Mouse (Mus musculus): Measurements from ENCODE around the gene Lpin2.

The Lpin2 gene

DNA sequence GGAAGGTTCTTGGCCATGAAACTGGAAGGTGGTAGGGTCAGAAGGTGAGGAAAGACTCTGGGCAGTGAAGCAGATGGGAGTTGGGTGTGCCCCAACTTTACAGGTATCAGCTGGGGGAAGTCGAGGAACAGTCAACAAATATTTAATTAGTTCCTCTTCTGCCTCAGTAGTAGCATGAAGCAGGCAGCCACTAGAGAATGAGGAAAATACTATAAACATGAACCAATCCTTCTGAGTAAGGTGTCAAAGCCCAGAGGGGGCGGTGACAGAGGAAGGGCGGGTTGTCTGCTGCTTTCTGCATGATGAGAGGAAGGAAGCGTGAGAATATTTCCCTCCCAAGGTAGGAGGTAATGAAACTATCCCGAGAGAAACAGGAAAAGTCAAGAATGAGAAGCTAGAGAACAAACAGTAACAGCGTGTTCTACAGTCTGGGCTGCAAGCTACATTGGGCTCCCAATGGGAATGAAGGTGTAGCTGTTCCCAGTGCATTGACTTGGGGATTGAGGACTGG lies at the start of gene Lpin2:
TSS of gene Lpin2 (plus strand) at position 350 of the 511 bp plus-strand sequence.
- peak in 1 of 2 experiments; percentile 38 for DNase-seq (ENCODE audit: low spot score in 2 of 2)

DNA sequence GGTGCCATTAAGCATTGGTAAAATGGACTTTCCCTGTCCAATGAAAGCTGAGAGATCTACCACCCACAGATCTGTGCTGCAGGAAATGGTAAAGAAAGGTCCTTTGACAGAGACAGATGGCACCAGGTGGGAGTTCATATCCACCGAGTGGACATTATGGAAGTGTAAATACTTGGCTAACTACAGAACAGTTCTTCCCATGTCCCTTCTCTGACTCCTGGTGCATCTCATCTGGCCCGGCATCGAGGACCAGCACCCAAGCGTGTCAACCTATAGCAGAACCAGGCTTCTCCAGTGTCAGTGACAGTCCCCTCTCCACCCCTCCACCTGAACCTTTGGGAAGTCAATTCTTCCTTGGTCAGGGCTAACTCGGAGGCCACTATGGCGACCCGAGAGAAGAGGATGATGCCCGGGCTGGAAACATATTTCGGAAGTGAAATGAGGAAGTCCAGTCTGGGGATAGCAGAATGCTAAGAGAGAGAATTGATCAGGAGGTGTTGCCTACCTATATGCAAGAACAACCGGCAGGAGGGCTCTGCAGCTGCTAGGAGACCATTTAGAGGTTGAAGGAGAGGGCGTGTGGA lies 49.4 kb upstream of the Lpin2 start:
- no peak for DNase-seq (ENCODE audit: low spot score in 2 of 2)

DNA sequence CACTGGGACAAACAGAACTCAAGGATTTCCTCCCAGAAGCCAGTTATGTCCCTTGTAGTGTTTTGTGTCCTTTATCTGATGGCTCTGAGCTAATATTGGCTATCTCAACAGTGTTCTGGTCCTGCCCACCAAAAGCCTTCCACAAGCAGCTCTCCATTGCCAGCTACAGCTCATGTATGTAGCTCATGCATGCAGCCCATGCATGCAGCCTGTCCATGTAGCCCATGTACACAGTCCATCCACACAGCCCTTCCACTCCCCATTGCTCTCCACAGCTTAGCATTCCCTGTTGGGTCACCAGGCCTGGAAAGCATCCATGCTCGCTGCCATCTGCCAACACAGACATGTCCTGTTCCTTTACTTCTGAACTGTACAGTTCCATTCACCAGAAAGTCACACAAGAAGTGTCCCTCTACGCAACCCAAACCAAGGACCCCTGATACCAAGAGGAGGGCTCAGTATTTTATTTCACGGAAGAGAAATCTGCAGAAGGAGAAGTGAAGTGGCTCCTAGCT lies 47.9 kb upstream of the Lpin2 start:
- DNase-seq (ENCODE audit: low spot score in 2 of 2) = no peak

DNA sequence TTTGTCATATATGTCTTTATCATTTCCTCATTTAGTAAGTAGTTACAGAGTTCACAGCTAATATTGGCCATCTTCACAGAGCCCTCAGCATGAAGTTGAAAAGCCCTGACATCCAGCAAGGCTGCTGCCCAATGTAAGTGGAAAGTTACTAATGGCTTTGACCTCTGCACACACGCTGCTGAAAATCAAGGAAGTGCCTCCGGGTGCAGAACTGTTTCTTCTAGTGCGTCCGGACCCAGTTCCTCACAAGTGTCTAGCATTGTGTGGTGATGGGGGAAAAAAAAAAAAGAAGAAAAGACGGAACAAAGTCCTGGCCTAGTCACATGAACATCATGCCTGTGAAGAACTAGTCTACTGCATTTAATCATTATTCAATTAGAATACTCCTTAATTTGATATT lies 47.3 kb upstream of the Lpin2 start:
- no peak for DNase-seq (ENCODE audit: low spot score in 2 of 2)

DNA sequence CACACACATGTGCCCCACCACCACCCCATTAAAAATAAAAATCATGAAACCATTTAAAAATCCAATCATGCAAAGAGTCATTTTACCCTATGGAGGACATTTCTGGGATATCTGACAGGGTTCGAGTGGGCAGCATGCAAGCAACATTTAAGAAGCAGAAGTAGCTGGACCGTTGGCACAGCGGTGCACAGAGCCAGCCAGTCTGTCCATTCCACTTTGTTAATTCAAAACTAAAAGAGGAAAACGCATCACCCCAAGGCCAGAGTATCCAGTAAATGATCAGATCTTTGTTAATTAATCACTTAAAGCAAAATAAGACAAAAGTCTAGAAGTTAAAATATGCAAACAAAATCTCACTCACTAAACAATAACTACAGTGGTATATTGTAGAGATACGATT lies 46.5 kb upstream of the Lpin2 start:
- no peak for DNase-seq (ENCODE audit: low spot score in 2 of 2)

DNA sequence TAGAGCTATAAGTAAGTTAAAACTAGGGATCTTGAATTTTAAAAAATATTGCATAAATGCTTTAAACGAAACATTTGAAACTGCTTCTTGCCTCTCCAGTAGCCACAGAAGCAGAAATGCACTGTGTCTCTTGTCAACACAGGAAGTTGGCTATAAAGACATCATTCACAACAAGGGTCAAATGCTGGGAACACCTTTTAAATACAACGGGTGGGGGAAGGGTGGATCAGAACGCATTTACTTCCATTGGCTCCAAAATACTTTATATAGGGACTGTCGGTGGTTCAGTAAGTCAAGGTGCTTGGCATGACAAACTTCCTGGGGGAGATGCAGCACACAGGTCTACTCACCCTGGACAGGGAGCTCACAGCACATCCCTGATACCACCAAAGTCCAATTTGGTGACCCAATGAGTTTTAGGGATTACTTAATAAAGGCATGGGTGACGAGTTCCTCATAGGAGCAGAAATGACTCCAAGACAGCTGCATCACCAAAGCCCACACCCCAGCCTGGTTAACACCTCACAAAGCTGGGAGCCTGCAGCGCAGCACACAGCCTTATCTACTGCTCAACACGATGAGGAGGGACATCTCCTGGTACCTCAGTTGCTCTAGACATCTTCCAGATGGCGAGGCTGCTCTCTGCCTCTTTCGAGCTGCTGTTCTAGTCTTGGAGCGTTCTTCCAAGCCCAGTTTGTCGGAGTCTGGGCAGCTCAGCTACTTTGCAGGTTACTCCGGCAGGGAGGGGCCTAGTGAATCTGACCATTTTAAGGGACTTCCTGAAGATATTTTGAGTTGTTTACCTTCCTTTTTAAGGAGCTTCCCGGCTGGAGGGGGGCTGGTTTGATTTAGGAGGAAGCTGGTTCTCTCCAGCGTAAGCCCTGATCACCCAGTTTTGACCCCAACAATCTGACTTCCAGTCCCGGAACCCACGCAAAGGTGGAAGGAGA lies 45.7 kb upstream of the Lpin2 start:
- DNase-seq (ENCODE audit: low spot score in 2 of 2) = no peak

DNA sequence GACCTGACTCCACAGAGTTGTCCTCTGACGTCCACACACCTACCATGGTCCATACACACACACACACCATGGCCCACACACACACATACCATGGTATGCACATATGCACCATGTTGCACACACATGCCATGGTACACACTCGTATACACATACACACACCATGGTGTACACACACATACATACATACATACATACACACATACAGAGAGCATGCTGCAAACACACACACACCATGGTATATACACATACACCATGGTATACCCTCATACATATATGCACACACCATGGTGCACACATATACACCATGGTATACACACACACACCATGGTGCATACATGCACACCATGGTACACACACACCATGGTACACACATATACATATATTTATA lies 45.0 kb upstream of the Lpin2 start:
- no peak for DNase-seq (ENCODE audit: low spot score in 2 of 2)

DNA sequence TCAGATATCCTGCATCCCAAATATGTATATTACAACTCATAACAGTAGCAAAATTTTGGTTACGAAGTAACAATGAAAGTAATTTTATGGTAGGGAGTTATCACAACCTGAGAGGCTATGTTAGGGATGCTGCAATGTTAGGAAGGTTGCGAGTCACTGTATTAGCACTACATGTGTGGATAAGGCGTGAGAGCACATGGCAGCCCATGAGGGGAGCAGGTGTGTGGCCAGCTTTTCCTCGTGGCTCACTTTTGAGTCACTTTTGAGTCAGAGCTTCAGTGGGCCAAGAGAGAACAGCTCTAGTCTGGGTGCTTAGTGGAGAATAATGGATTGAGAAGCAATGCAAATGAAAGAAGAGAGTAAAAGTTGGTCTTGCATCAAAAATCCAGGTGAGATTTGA lies 40.3 kb upstream of the Lpin2 start:
- DNase-seq (ENCODE audit: low spot score in 2 of 2) = no peak

DNA sequence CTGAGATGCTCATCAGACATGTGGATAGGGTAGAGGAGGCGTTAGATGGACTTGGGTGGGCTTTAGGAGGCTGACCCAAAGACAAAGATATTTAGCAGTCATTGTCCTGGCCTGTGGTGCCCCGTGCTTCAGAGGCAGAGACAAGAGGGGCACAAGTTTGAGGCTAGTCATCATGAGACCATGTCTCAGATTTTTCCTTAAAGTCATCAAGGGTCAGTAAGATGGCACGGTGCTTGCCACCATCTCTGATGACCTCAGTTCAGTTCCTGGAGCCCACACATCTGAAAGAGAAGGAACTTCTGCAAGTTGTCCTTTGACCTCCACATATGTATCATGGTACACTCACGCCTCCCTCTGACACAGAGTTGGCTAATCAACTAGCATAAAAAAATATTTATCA lies 39.2 kb upstream of the Lpin2 start:
- DNase-seq (ENCODE audit: low spot score in 2 of 2) = no peak

DNA sequence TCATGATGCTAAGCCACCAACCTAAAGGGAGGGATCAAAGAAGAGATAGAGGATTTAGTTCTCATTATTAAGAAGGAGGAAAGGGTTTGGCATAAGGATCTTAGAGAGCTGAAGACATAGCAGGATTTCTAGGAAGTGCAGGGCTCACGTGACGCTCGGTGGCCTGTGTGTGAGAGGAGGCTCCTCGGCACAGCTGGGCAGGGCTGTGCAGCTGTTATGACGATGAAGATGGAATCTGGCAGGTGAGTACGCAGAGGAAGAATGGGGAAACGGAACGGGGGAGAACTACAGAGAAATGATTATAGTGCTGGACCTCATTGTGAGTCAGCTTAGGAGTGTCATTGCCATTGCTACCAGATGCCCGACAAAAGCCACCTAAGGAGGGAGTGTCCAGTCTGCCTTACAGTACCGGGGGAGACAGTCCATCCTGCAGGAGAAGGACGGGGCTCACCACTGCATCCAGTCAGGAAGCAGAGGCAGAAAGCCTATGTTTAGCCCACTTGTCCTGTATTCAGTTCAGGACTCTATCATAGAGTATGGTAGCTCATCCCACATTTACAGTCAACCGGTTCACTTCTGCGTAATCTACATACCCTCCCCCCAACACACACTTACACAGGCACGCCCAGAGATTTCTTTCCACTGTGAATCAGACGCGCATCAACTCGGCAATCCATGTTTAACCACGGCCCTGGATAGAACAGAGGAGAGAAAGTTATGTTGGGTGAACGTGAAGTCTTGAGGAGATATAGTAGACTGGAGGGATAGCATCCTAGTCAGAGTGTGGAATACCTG lies 37.8 kb upstream of the Lpin2 start:
- no peak for DNase-seq (ENCODE audit: low spot score in 2 of 2)

DNA sequence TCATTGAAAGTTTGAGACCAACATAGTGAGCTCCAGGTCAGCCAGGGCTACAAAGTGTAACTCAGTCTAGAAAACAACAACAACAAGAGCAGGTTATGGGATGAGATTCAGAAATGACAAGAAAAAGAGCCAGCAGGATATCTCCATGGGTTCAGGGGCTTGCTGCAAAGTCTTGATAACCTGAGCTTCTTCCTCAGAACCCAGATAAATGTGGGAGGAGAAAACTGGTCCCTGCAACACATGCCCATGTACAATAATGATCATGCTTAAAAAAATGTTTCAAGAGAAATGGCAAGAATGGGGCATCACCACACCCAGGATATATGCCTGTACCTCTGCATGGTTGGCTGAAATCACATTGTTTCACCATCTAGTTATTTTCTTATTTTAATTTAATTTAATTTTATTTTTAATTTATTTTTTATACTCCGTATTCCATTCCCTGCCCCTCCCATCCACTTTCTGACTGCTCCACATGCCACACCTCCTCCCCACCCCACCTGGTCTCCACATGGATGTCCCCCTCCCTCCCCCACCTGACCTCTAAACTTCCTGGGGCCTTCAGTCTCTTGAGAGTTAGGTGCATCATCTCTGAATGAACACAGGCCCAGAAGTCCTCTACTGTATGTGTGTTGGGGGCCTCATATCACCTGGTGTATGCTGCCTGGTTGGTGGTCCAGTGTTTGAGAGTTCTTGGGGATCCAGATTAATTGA lies 37.0 kb upstream of the Lpin2 start:
- no peak for DNase-seq (ENCODE audit: low spot score in 2 of 2)

DNA sequence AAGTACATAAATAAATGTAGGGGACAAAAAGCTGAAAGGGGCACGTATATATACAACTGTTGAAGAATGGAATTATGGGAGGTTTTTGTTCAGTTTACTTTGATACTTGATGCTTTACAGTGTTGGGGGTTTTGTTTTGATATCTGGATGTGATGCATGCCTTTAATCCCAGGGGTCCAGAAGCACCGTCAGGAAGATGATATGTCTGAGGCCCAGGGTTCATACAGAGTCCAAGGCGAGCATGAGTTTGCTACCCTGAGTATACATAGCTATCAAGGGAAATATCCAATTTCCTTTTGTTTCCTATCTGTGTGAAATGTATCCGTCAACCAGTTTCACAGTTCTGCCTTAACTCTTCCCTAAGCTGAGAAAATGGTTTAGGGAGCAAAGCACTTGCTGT lies 29.0 kb upstream of the Lpin2 start:
- no peak for DNase-seq (ENCODE audit: low spot score in 2 of 2)

DNA sequence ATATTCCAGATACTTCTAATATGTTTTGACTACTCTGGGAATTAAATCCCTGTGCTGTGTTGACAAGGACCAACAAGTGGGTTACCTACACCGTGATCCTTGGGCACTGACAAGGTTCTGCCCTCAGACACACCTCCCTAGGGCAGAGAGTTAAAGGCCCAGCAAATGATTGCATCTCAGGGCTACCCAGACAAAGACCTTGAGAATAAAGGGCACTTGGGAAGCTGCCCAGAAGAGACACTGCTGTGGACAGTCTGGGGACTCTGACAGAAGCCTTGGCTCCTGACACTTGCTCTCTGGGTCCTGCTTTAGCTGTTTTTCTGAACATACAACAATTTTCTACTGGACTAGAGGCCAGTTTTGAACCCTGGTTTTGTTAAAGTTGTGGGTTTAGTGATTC lies 27.1 kb upstream of the Lpin2 start:
- no peak for DNase-seq (ENCODE audit: low spot score in 2 of 2)

DNA sequence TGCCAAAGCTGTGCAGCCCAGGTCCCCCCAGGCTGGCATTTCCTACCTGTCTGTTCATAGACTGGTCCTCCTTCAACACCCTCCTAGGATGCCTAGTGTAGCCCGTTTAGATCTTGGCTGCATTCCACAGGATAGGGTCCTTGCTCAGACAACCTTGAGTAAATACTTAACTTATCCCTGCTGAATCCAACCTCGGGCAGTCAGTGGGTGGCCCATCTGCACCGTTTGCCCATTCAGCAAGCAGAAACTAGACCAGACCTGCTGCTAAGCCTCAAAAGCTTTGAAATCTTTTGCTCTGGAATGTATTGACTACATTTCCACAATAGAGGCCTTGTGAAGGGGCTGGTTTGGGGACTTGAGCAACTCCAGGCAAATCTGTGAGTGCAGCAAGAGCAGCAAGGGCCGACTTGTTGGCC lies 23.2 kb upstream of the Lpin2 start:
- no peak for DNase-seq (ENCODE audit: low spot score in 2 of 2)

DNA sequence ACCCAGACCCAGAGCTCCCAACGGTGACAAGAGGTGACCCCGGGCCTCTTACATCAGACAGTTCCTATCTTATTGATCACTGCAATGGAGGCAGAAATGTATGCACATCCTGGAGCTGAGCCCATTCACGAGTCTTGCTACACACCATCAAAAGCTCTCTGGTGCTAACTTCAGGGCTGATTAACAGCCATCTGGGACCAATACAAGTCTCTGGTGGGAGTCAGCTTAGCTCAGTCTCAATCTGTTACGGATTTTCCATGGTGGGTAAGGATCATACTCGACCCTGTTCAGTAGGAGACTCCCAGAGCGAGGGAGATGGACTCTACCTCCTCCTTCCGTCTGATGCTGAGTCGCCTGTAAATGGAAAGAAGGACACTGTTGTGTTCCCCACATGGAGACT lies 22.6 kb upstream of the Lpin2 start:
- DNase-seq (ENCODE audit: low spot score in 2 of 2) = no peak

DNA sequence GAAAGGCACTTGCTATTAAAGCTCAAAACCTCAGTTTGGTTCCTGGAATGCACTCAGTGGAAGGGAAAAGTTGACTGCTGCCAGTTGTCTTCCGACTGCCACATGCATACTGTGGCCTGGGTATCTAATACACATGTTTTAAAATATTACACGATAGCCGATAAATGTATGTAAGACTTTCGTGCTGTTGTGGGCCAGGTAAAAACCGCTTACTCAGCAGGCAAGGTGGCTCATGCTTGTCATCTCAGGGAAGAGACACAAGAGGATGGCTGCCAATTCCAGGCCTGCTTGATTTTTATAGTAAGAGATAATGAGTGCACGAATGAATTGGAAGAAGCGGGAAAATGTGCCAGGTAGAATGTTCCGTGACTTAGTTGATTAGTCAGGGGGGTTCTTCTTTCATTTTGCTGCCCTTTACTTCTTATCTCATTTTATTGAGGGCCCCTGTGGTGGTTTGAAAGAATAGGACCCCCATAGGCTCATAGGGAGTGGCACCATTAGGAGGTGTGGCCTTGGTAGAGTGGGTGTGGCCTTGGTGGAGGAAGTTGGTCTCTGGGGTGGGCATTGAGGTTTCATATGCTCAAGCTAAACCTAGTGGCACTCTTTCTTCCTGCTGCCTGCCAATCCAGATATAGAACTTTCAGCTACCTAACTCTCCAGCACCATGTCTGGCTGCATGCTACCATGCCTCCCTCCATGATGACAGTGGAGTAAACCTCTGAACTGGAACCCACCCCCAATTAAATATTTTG lies 21.9 kb upstream of the Lpin2 start:
- no peak for DNase-seq (ENCODE audit: low spot score in 2 of 2)

DNA sequence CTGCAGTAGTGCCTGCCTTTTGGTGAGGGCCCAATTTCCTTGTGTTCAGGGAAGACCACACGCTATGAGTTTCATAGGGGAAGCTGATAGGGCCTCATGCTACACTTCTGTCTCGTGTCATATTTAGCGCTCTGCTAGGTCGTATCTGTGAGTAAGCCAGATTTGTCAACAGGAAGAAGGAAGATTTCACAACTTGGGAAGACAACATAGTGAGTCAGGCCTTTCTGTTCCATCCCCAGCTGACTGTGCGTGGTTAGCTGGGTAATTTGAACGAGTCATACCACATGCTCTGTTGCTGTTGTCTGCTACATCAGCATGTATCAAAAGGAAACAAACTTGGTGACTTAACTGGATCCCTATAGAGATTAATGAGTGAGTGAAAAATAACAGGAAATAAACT lies 17.4 kb upstream of the Lpin2 start:
- no peak for DNase-seq (ENCODE audit: low spot score in 2 of 2)

DNA sequence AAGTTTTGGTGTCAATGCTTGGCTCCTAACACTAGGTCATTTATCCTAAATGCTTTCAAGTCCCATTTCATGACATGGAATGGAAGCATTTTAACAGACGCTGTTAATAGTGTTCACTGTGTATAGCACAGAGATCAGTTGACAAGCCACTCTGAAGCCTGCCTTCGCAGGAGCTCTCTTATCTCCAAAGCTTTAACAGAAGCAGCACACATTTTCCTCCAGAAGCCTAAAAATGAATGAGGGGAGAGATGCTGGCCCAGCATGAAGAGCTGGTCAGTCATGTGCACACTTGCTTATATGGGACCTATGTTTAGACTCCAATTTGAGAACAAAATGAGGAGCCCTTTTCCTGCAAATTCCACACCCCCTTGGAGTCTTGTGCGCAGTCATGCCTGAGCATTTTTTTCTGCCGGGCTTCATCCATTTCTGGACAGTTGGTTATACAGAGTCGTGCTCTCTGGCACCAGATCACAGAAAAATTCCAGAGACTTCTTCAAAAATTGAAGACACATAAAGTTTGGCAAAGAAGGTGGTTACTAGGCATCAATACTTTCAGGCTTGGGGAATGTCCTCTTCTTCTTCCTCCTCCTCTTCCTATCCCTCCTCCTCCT lies 14.1 kb upstream of the Lpin2 start:
- DNase-seq (ENCODE audit: low spot score in 2 of 2) = no peak

DNA sequence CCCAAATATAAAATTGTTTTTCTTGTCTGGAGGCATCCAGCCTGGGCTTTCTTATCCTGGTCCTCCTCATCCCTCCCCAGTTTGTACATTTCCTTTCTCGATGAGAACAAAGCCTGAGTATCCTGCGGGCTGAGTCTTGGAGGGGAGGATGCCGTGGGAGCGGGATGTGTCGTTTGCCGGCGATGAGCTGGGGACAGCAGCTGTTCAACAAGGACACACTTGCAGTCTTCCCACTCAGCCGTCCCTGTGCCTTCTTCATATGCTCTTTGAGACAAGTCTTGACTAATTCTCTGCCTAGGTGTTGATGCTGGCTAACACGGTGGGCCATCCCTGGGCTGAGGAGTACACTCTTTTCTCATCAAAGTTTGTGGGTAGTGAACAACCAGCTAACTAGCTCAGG lies 13.5 kb upstream of the Lpin2 start:
- no peak for DNase-seq (ENCODE audit: low spot score in 2 of 2)

DNA sequence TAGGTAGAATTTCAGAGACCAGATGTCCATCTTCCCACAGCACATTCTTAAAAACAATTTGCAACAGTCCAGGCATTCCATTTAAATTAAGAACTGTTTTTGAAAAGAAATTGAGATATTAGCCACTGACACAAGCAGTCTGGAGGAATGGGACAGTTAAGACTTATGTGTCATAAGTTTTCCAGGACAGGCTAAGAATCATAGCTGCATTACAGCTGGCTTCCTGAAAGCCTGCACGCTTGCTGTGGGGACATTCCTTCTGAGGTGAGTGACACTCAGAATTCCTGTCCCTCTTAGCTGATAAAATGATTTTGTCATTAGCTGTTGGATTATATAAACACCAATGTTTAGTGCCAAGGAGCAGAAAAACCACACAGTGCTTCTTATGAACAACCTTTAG lies 12.7 kb upstream of the Lpin2 start:
- DNase-seq (ENCODE audit: low spot score in 2 of 2) = no peak

Data from thymus, postnatal 10 days (tissue).